Mouse (Mus musculus) heart, adult 10 weeks (tissue): ENCODE results near the gene Fastkd3. TPM values are rescaled to one million over a fixed set of nuclear protein-coding genes. Genes with fewer than 3 reads are reported as not detected.

Source experiments
- polyA plus RNA-seq: library from polyadenylated mRNA; stranded (reverse); fragments of 350-450 nt; fragmentation: Illumina TruSeq; extraction: RNeasy Lipid Tissue Mini Kit (QIAGEN cat#74804); gene quantifications from one replicate; pipeline ENCODE4 v1.2.3, GENCODE M21; 2014; ENCODE audit warnings: low read depth, low replicate concordance

Gene Fastkd3
- 12.3 TPM for polyA plus RNA-seq

DNA sequence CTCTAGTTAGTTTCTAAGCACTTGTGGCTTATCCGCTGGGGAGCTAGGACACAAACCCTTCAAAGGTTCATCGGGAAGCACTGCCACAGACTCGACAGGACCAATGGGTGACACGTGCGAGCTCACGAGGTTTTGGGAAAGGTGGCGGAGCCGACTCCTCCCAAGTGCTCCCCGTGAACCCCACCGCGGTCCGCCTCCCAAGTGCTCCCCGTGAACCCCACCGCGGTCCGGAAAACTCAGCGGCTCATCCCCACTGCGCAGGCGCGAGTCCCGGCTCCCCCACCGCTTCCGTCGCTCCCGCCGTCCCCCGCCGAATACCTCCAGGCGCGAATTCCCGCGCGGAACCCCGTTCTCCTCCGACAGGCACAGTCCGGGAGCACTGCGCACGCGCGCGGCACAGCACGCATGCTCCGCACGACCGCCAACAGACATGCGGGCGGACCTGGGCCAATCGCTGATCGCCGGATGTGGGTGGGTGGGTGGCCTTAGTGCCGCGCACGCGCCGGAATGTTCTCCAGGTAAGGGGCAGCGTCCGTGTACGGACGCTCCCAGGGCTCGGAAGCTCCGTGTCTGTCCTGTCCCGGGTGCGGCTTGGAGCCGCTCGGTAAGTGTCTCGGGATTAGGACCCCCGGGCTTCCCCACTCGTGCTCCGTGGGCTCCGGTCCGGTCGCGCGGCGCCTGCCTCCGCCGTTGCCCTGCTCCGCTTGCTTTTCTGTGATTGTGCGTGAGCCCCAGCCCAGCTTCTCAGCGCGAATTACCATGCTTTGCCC is at the start of gene Fastkd3, which contains the start of gene Mtrr:
TSS of gene Fastkd3 (plus strand) at position 488 of the 770 bp plus-strand sequence.
TSS of gene Mtrr (minus strand) at position 403 of the 770 bp plus-strand sequence.

DNA sequence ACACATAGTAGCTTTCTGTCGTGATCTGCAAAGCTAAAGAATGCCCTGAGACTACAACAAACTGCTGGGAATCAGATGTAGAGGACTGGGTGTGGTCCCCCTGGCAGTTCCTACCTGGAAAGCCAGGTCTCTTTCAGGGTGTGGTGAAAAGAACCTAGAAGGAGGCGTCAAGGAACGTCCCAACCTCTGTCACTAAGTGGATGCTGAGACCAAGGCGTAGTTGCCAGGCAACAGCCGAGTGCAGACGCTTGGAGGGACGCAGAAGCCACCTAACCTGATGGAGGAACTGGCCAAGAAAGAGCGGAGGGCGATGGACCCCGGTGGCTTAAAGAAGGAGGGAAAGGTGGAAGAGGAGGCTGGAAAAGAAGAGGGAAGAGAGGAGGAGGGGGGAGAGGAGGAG is 15.2 kb downstream of the Fastkd3 start, which contains the start of gene 1700001L19Rik:
TSS of gene 1700001L19Rik (plus strand) at position 223 of the 400 bp plus-strand sequence.

Other genes starting within 250 kb of the Fastkd3 start
- gene Mtrr, start 85 bp upstream of the Fastkd3 start, polyA plus RNA-seq: 13.6 TPM
- gene 1700001L19Rik, start 15.2 kb downstream of the Fastkd3 start, polyA plus RNA-seq: not detected